Mouse (Mus musculus) R1 (cell line): ENCODE measurements around the gene Grcc10.

Experiments
- DNase-seq: peaks from one replicate; pipeline ENCODE4 v3.0.0-alpha.2; 2018; ENCODE audit warnings: low read depth, low spot score

Grcc10 gene

DNA sequence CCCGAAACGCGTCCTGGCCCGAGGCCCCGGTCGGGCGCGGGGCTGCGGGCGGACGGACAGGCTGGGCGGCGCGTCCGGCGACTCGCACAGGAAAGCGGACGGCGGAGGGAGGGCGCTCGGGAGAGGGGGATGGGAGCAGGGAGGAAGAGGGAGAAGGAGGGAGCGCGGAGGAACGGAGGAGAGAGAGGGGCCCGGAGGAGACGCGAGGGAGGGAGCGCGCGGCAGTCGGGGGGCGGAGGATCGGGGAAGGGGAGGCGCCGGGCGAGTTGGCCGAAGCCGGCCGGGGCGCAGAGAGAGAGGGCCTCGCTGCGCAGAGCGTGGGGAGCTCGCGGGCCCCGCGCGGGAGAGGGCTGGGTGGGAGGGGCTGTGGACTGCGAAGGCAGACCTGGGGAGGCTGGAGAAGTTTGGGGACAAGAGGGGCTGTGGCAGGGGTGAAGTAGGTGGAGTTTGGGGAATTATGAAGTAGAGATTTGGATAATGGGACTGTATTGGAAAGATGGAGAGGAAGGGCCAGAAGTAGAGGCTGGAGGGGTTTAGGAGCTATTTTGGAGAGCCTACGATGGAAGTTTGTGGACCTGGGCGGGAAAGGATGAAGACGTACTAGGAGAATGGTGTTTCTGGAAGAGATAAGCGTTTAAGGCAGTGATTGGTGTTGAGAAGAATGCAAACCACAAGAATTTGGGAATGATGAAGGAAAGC is 15.6 kb upstream of the Grcc10 start:
- DNase-seq: peak; percentile 78

DNA sequence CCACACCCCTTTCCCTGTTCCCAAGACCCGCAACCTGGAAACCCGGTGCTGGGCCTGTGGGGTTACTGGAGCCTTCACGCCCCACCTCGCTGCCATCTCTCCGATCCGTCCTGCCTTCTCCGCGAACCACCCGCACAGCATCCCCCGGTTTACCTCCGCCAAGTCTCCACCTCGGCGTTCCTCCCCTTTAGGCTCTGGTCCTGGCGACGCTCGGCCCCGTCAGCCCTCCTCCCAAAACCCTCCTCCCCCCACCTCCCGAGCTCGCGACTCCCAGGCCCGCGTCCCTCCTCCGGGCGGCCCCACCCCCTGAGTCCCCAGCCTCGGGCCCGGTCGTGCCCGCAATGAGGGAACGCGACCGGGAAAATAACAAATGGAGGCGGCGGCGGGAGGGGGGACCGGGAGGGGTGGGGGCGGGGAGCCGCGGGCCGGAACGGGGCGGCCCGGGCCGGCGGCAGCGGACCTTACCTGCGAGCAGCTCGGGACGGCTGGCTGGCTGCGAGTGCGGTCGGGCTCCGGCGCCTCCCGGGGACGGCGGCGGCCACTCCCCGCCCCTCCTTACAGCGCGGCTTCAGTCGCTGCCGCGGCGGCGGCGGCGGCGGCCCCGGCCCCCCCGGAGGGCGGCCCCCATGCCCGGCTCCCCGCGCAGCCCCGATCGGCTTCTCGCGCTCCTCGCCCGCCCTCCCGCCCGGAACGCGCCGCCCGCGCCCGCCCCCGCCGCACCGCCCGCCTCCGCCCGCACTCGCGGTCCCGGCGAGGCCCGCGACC is 14.8 kb upstream of the Grcc10 start, which contains the start of the genes Gm45234 and Atn1:
Gene Gm45234 (minus strand): TSS at position 191 of the 765 bp plus-strand sequence.
Gene Atn1 (minus strand): TSS at position 694 of the 765 bp plus-strand sequence.
- DNase-seq: peak; percentile 83

DNA sequence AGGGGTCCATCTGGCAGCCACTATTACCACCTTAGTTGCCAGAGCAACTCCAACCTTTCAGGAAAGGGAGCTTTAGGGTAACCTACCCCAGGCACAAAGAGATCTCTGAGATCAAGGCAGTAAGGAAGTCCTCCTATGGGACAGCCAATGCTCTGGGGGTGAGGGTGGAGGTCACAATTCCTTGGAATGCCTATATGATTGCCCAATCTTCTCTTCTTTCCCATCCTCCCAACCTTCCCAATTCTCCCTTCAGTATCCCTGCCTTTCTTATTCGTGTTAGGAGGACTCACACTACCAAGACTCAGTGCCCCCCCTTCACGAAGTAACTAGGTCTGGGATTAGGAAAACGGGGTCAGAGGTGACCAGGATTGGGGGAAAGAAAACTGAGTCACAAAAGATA is 14.1 kb upstream of the Grcc10 start:
- DNase-seq: no peak

DNA sequence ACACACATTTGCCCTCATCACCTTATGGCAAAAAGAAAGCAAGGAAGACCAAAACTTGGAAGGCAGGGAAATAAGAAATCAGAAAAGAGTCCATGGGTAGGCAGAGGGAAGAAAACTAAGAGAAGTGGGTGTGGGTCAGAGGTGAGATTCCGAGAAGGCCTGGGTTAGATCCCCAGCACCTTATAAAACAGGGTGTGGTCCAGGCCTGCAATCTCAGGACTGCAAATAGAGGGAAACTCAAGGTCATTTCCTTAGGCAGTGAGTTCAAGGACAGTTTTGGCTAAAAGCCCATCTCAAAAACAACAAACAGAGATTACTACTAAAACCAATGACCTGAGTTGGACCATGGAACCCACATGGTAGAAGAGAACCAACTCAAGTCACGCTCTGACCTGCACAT is 12.7 kb upstream of the Grcc10 start:
- peak; percentile 67 for DNase-seq

DNA sequence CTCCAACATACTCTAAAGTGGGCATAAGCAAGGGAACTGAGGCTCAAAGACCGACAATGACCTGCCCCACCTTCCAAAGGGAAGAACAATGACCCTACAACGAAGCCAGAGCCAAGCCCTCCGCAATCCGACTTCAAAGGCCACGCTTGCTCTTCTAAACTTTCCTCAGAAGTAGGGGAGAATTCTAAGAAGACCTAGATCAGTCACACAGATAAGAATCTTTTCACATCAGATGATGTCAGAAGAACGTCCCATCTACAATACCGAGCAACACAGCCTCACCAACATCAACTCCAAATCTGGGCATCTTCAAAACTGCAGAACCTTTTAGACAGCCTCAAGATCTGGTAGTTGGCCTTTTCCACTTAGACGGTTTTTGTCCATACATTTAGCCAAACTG is 9.2 kb upstream of the Grcc10 start:
- no peak for DNase-seq

DNA sequence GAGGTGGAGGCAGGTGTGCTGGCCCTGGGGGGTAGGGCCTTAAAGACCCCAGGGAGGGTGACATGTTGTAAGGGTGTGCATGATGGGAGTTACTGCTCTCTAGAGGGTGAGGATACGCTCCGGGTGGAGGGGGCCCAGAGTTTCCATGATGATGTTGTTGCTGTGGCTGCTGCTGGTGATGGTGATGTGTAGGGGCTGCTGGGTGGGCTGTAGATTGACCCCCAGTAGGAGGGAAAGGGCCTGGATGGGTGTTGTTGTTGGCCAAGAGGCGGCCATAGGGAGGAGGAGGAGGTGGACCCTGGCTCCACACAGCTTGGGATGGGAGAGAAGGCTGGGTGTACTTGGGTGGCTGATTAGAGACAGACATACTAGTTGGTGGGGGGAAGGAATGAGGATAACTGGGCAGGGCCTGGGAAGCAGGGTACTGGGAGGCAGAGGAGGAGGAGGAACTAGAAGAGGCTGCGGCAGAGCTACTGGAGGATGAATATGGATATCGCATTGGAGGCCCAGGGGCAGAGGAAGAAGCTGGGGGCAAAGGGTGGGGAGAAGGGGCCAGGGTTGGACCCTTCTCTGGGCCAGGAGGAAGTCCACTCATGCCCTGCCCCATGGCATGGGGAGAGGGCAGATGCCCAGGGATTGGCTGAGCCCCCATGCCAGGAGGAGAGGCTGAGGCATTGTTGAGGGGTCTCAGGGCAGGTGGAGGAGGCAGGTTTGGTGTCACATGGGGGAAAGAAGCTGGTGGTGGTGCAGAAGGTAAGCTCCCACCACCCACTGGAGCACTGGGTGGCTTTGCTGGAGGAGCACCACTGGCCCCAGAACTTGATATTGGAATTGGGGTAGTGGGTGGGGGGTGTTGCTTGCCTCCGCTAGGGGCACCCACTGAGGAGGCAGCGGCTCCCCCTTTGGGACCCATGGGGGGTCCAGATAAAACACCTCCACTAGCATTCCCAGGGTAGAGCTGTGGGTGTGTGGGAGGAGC is 5.8 kb upstream of the Grcc10 start:
- no peak for DNase-seq

DNA sequence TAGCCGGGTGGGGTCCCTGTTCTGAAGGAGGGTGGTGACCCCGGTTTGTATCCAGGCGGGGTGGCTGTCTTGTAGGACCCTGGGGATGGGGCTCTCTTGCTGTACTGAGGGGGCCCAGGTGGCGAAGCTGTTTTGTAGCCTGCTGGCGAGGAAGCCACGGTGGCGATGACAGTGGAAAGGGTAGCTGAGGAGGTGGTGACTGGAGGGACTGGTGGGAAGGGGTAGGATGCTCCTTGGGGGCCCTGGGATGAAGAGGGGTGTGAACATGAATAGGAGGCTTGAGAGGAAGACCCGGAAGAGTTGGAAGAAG is 5.1 kb upstream of the Grcc10 start:
- no peak for DNase-seq

DNA sequence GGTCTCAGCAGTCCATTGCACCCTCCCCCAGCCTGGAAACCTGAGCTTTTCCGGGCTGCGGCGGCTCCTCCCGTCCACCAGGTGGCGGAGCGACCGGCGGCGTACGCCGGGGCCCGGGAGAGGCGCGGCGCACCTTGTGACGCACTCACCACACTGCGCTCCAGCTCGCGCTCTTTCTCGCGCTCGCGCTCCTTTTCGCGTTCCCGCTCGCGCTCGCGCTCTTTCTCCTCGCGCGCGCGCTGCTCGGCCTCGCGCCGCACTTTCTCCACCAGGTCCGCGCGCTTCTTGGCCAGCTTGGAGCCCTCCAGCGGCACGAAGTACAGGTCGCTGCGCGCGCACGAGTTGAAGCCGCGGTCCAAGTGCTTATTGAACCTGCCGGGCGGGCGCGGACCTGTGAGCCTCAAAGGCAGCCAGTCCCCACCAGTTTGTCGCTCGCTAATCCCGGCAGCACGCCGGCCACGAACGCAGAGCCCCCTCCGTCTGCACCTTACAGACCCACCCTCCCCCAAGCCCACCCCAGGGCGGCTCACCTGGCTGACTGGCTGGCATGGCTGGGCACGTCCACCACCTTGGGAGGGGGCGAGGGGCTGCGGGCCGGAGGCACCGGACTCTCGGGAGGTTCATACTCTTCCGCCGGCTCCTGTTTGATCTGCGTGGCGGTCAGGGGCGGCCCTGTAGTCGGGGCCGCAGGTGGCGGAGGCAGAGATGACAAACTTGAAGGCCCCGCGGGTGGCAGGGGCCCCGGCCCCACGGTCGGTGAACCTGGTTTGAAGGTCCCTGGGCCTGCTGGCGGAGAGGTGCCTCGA is 4.5 kb upstream of the Grcc10 start:
- peak; percentile 97 for DNase-seq

DNA sequence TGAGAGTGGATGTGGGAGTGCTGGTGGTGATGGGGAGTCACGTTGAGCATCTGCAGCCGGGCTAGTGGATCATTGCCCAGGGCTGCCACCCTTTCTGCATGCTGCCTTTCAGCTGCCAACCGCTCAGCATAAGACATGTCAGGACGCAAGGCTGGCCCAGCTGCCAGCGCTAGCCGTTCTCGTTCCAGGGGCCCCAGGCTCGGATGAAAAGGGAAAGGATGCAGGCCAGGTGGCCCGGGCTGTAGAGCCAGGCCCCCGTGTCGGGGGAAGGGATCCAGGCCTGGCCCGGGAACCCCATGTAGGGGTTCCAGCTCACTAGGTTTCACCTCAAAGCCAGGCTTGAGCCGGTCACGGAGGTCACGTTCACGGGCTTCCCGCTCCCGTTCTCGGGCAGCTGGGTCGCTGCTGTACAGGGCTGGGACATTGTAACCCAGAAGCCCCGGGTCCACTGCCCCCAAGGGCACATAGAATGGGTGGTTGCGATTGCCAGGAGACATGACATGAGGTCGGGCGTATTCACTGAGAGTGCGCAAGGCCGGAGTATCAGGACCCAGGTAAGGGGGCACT is 3.7 kb upstream of the Grcc10 start:
- DNase-seq: no peak

DNA sequence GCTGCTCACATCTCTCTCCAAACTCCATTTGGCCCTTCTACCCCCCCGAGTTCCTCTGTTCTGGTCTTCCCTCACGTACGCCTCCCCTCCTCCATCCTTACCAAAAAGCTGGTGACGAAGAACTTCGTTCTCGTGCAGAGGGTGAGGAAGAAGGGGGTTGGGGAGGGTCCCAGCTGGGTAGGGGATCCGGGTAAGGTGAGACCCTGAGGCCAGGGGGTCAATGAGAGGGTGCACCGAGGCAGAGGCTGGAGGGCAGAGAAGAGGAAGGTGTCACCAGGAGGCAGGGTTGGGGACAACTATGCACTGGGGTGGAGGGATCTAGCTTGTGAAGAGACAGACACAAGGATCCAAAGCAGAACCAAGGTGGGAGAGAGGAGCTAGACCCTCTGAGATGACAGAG is 2.5 kb upstream of the Grcc10 start:
- DNase-seq: no peak

DNA sequence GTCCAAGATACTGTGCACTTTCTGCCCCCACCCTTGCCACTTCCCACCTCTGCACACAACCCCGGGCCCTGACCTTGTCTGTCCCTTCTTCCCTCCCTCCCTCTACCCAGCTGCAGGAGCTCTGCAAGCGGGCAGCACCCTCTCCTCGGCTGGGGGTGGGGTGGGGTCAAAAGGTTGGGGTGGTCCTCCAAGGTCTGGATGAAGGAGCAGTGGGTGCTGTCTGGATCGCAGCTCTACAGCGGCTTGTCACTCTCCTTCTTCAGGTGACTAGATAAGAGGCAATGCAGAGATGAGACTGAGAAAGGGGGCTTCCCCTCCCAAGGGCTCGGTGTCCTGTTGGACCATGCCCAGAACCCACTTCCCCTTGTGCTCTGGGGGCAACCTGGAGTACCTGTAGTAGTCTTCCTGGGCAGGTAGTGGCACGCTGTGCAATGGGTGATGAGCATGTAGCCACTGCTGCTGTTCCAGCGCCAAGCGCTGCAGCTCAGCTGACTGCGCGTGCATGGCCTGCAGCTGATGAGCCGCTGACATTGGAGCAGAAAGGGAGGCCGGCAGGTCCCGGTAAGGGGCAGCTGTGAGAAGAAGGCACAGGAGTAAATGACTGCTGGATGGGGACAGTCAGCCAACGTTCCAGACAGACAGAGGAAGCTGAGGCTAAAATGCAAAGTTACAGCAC is 1.8 kb upstream of the Grcc10 start:
- no peak for DNase-seq

DNA sequence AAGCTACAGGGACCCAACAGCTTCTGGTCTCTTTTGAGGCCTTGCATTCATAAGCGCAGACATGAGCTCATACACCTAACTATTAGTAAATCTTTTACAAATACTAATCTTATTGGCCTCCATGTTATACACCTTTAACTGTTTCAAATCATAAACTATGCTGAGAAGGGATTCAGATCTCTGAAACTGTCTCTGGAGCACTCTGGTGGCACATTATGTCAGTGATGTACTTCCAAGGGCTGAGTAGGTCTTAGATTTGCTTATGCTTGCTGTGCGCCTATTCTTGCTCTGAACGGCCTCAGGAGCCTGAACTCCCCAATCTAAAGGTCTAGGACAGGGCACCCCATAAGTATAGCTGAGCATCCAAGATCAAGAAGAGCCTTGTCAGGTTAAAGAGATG is 668 bp upstream of the Grcc10 start:
- DNase-seq: no peak

DNA sequence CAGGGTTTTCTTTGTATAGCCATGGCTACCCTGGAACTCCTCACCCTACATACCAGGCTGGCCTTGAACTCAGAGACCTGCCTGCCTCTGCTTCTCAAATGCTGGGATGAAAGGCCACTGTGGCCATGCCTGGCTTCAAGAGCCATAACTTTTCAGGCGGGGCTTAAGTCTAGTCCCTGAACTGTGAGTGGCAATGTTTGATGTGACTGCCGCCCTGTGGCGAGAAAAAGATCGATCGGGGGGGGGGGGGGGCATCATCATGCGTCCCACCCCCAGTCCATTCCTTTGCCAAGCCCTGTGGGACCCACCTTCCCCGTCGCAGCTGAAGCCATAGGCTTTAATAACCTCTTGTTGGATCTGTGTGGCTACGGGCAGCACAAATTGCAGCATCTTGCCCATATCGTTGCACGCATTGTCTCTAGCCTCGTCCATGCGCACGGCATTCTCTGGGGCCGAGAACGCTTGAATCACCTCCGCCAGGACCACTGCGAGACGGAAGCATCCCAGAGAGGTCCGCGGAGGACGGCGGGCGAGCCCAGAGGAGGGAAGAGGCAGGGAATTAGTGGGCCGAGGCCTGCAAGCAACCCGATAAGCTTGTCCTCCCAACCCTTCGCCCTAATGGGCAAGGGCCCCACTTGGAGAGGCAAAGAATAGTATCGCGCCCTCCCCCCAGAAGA is 825 bp downstream of the Grcc10 start:
- DNase-seq: peak; percentile 78

DNA sequence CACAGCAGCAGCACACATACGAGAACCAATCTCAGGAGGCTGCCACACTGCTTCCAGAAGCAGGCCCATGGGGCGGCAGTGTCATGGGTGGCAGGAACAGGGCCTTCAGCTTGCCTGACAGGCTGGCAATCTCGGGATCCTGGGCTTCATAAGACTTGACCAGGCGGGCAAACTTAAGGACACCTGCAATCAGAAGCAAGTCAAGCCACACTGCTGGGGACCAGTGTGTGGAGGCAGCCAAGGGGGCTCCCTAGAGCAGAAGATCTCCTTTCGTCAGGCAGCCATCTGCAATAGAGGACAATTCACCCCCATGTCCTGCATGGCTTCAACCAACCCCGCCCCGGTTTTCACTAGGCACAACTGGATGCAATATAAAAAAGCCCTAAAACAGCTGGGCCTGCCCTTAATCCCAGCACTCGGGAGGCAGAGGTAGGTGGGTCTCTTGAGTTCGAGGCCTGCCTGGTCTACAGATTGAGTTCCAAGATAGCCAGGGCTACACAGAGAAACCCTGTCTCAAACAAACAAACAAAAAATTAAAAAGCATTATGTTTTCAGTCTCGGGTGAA is 1.9 kb downstream of the Grcc10 start:
- no peak for DNase-seq

DNA sequence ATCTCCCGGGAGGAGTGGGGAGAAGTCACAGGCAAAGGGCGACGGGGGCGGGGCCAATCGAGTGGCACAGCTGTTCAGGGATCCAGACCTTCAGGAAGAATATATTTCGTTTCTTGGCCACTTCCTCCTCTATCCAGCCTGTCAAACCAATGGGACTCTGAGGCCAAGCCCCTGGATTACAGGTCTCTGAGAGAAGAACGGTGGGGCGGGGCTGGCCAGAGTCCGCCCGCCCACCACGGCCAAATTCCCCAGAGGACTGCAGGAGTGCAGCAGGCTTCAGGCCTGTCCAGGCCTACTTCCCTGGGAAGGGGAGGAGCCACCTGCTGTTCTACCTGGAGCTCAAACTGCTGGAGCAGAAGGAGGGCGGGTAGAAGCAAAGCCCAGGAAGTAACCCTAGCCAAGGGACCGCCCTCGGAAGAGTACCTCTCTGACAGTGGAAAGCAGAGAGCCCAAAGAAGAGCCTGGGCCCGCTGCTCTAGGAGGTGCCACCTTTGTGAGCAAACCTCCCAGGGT is 2.6 kb downstream of the Grcc10 start, which contains the start of gene Ptpn6:
Gene Ptpn6 (minus strand): TSS at position 204 of the 513 bp plus-strand sequence.
- peak; percentile 96 for DNase-seq

DNA sequence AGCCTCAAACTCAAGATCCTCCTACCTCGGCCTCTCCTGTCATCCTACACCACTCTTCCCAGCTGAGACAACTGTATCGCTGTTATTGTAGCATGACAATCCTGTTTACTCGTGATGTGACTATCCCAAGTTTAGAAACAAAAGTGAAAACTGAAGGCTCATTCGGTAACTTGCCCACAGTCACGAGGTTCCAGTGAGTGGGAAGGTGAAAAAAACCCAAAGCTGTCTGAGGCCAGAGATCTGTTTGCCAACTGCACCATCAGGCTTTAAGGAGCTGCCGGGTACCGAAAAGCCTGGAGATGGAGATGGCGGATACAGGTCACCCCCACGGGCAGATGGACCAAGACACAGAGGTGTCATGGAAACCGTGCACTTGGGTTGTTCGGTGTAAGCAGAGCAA is 4.1 kb downstream of the Grcc10 start:
- no peak for DNase-seq

DNA sequence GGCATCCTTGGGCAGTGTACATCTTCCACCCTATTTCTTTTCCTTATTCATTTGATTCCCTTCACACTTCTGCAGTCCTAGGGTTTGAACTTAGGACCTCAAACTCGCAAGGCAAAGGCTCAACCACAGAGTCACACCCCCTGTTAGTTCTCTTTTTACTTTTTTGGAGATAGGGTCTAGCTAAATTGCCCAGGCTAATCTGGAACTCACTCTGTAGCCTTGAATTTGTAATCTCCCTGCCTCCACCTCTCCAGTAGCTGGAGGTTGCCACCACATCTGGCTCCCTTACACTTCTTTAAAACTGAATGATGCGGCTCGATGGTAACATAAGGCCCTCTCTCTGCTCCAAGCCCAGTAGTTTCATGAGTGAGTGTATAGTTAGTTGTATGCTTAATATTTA is 6.8 kb downstream of the Grcc10 start:
- no peak for DNase-seq

DNA sequence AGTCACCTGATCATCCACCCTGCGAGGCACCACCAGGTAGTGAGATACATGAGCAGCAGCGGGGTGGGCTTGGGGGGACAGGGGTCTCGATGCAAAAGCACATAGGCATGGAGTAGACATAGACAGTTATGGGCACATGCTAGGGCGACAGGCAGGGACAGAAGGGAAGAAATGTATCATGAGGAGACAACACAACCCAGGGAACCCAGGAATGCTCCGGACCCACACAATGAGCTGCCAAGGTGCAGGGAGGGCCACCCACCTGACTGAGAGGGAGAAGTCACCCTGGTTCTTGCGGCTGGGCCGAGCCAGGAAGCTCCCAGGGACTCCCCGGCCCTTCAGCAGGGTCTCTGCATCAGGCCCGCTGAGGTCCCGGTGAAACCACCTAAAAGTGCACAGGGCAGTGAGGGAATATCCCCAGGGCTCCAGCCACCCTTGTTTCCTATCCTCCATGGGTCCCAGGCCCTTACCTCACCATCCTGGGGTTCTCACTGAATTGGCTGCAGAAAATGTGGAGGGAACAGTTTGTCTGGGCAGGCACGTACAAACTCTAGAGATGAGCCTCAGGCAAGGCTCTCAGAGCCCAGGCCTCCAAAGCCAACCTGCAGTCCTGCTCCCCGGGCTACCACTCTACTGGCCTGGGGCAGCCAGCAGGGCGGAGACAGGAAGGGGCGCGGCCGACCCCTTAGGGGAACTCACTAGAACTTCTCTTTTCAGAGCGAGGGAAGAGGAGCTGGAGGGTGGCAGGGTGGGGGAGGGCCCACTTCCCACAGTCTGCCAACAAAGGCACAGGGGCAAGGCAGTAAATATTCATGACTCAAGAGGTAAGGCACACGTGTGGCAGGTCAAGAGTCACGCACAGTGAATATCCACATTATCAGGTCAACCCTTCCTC is 8.5 kb downstream of the Grcc10 start:
- peak; percentile 65 for DNase-seq
